Mouse (Mus musculus): ENCODE measurements around the gene Hoxa7. TPM values are rescaled to one million over a fixed set of nuclear protein-coding genes. Genes with fewer than 3 reads are reported as not detected.

Gene Hoxa7
- not detected in 2 replicates for polyA plus RNA-seq (2015; fragmentation: Nextera tagmentation; extraction: Ambion mirVana)

- WGBS: under 1% methylated on average over 46 of the region's 46 CpGs
- Histone ChIP-seq H3K36me3 (ENCODE audit: poor library complexity, severe bottlenecking) (no peaks in the 10 kb centered on the region), H3K9ac (peak within 1 kb of the TSS; percentile 52), H3K4me3 (peak within 1 kb of the TSS; percentile 44), H3K27ac (no peak within 1 kb of the TSS), H3K4me1 (peaks cover 17% of the 10 kb centered on the region), H3K9me3 (replicated peaks) (no peaks in the 10 kb centered on the region), H3K27me3 (peaks cover 100% of the 10 kb centered on the region), H3K4me2 (peak within 1 kb of the TSS; percentile 72)
- peak; percentile 61 for ATAC-seq
Measured at GRCm38 (mm10) chr6:52221337-52221992, at the start of gene Hoxa7. Gene Hoxa7, minus strand, starts transcription at chr6:52221854.

DNA sequence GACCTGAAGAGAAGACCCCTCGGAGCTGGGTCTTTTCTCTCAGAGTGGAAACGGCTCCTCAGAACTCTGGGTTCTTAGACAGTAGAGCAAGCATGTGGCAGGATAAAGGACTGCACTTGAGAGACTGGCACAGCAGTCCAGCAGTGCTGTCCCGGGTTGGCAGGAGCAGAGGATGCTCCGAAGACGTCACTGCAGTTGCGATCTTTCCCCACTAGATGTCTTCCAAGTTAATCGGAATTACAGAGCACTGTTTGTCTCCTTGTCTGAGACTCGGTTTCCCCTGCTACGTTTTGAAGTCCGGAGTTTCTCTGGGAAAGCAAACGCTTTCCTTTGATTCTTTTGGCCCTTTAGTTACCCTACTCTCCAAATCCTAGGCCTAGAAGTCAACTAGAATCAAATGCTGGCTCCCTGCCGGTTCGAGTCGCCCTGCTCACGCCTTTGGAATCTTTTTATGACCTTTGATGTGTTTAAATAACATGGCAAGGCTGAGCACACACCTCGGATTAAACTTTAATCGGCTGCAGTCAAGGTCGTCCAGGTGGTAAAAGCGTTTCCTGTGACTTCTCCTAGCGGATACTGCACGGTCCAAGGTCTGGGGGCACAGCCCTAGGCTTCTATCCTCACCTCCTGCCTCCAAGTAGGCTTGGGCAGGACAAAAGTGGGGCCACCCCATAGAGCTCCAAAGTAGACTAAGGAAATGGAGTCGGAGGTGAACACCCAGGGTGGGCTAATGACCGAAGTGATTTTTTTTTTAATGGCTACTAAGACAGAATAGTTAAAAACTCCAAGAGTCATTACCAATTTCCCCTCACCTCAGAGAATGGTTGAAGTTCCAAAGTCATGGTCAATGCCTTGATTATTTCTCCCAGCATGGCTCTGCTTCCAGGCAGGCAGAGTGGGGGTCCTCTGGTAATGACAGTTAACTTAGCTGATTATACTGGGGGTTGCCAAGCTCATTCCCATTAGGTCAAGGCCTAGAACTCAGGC, 49.1 kb upstream of the Hoxa7 start:
- Histone ChIP-seq H3K27ac (no peak overlapping the region), H3K4me1 (no peaks in the 10 kb centered on the region), H3K27me3 (peaks cover 97% of the 10 kb centered on the region), H3K4me2 (no peak overlapping the region), H3K4me3 (no peak overlapping the region), H3K9ac (no peak overlapping the region), H3K36me3 (ENCODE audit: poor library complexity, severe bottlenecking) (no peaks in the 10 kb centered on the region), H3K9me3 (replicated peaks) (no peaks in the 10 kb centered on the region)
- ATAC-seq: peak; percentile 68; the same call in 1 of the 2 replicates
- WGBS: 5% methylated on average over 23 of the region's 23 CpGs

DNA sequence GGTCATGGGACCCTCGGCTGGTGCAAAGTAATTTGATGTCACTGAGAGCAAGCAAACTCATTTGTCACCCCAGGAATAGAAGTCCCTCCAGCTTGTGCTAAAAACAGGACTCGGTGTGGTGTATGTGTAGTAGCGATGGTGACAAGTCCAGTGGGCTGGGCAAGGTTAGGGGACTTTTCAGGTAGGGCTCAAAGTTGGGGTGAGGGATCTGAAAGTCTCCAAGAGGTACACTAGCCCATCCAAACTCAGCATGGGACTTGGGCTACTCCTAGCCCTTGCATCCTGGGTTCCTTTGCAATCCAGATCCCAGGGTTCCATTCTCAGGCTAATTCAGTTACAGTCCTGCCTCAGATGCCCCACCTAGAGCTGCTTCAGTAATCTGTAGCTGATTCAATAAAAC, 47.1 kb upstream of the Hoxa7 start:
- peaks cover 97% of the 10 kb centered on the region for H3K27me3 ChIP-seq
- no peak for ATAC-seq
- no peak overlapping the region for H3K27ac ChIP-seq
- no peaks in the 10 kb centered on the region for H3K36me3 ChIP-seq (ENCODE audit: poor library complexity, severe bottlenecking)
- no peak overlapping the region for H3K4me3 ChIP-seq
- no peak overlapping the region for H3K4me2 ChIP-seq
- H3K4me1 ChIP-seq: no peaks in the 10 kb centered on the region
- H3K9ac ChIP-seq: no peak overlapping the region
- 4% methylated on average over 3 of the region's 3 CpGs for WGBS
- no peaks in the 10 kb centered on the region for H3K9me3 ChIP-seq (replicated peaks)

DNA sequence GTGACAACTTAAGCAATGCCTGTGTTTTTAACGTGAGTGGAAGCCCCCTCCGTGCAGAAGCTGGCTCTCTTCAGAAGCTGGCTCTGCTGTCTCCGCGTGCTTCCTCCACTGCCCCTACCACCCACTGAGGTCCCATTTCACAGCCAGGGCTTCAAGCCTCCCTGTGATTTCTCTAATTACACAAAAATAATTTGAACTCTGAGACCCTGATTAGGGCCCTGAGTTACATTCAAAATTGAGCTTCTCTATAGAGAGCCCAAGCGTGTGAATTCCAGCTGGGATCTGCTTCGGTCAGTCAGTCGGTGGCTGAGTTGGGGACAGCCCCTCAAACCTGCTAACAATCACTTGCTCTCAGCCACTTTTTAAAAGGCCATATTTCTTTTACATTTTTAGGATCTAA, 46.7 kb upstream of the Hoxa7 start:
- Histone ChIP-seq H3K9ac (no peak overlapping the region), H3K4me3 (no peak overlapping the region), H3K4me1 (no peaks in the 10 kb centered on the region), H3K27me3 (peaks cover 97% of the 10 kb centered on the region), H3K4me2 (no peak overlapping the region), H3K9me3 (replicated peaks) (no peaks in the 10 kb centered on the region), H3K27ac (no peak overlapping the region), H3K36me3 (ENCODE audit: poor library complexity, severe bottlenecking) (no peaks in the 10 kb centered on the region)
- 1% methylated on average over 7 of the region's 7 CpGs for WGBS
- no peak for ATAC-seq

GRCm38 (mm10) chr6:52267691-52268090, 46.0 kb upstream of the Hoxa7 start:
- H3K27ac ChIP-seq: no peak overlapping the region
- no peaks in the 10 kb centered on the region for H3K36me3 ChIP-seq (ENCODE audit: poor library complexity, severe bottlenecking)
- no peak overlapping the region for H3K4me2 ChIP-seq
- ATAC-seq: no peak
- H3K9me3 ChIP-seq (replicated peaks): no peaks in the 10 kb centered on the region
- no peaks in the 10 kb centered on the region for H3K4me1 ChIP-seq
- 4% methylated on average over 3 of the region's 3 CpGs for WGBS
- H3K27me3 ChIP-seq: peaks cover 97% of the 10 kb centered on the region
- no peak overlapping the region for H3K9ac ChIP-seq
- H3K4me3 ChIP-seq: no peak overlapping the region

DNA sequence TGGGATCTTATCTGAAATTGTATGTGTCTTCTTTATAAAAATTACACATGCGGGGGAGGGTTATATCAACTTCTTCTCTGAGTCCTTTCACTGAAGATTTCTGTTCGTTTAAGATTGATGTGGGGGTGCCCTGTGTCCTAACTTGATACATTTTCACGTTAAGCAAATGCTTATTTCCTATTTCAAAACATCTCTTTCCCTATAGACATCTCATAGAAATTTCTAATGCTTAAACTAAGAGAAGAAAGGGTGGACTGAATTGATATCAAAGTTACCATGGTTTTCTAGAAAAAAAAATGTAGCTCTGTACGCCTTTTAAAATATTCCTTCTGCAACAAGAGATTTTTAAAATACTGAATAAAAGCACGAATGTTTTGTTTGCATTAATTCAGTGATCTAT, 45.6 kb upstream of the Hoxa7 start:
- no peak overlapping the region for H3K9ac ChIP-seq
- no peaks in the 10 kb centered on the region for H3K36me3 ChIP-seq (ENCODE audit: poor library complexity, severe bottlenecking)
- no peak for ATAC-seq
- H3K27ac ChIP-seq: no peak overlapping the region
- 16% methylated on average over 5 of the region's 5 CpGs for WGBS
- H3K4me2 ChIP-seq: no peak overlapping the region
- peaks cover 97% of the 10 kb centered on the region for H3K27me3 ChIP-seq
- no peaks in the 10 kb centered on the region for H3K9me3 ChIP-seq (replicated peaks)
- no peak overlapping the region for H3K4me3 ChIP-seq
- no peaks in the 10 kb centered on the region for H3K4me1 ChIP-seq

DNA sequence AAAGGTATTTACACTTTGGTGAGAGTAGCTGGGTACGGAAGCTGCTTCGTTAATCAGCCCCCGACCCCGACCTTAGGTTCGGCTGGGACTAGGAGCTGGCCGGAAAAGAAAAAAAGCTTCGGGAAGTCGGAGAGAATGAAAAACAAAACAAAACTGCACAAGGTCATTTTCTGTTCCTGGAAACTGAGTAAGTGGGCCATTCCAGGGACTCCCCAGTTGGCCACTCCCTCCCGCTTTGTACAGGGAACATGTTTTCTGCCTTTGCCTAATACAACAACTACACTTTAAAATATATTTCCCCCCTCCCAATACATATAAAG, 45.0 kb upstream of the Hoxa7 start:
- 1% methylated on average over 9 of the region's 9 CpGs for WGBS
- ATAC-seq: no peak
- Histone ChIP-seq H3K9ac (no peak overlapping the region), H3K4me1 (no peaks in the 10 kb centered on the region), H3K4me3 (no peak overlapping the region), H3K36me3 (ENCODE audit: poor library complexity, severe bottlenecking) (no peaks in the 10 kb centered on the region), H3K9me3 (replicated peaks) (no peaks in the 10 kb centered on the region), H3K4me2 (no peak overlapping the region), H3K27me3 (peaks cover 98% of the 10 kb centered on the region), H3K27ac (no peak overlapping the region)

- Histone ChIP-seq H3K27me3 (peaks cover 98% of the 10 kb centered on the region), H3K4me1 (0 out of 2 replicates have a peak, but pooled peaks cover under 1% of the 10 kb centered on the region), H3K4me3 (no peak overlapping the region), H3K9ac (no peak overlapping the region), H3K4me2 (no peak overlapping the region), H3K36me3 (ENCODE audit: poor library complexity, severe bottlenecking) (no peaks in the 10 kb centered on the region), H3K27ac (no peak overlapping the region), H3K9me3 (replicated peaks) (no peaks in the 10 kb centered on the region)
- no peak for ATAC-seq
- 1% methylated on average over 19 of the region's 19 CpGs for WGBS
Measured at GRCm38 (mm10) chr6:52265913-52266665, 44.4 kb upstream of the Hoxa7 start.

DNA sequence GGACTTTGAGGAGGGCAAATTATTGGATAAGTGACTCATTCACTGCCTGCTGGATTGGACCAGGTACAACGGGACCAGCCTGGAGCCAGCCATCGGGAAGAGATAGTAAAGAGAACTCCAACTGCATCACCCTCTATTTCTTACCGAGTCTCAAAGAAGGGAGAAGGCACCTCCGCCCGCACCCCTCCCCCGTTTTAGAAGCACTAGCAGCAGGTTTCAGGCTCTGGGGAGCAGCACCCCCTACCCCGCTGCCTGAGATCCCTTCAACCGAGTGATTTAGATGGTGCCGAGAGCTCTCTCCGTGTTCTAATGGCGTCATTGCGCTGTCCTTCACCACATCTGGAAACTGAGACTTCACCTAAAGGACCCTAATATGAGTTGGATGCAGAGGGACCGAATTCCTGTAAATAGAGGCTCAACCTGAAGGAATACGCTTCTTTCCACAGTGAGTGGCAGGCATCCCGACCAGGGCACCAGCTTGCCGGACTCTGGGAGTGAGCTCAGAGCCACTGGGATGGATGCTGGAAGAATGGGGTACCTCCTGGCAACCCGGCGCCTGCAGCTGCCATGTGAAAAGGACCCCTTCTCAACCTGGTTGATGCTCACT, 43.8 kb upstream of the Hoxa7 start:
- 1% methylated on average over 18 of the region's 18 CpGs for WGBS
- no peaks in the 10 kb centered on the region for H3K36me3 ChIP-seq (ENCODE audit: poor library complexity, severe bottlenecking)
- H3K27me3 ChIP-seq: peaks cover 97% of the 10 kb centered on the region
- H3K9ac ChIP-seq: no peak overlapping the region
- no peak for ATAC-seq
- H3K4me3 ChIP-seq: no peak overlapping the region
- H3K9me3 ChIP-seq (replicated peaks): no peaks in the 10 kb centered on the region
- H3K4me1 ChIP-seq: peaks cover 6% of the 10 kb centered on the region; the same call in 1 of the 2 replicates
- H3K27ac ChIP-seq: no peak overlapping the region
- no peak overlapping the region for H3K4me2 ChIP-seq

DNA sequence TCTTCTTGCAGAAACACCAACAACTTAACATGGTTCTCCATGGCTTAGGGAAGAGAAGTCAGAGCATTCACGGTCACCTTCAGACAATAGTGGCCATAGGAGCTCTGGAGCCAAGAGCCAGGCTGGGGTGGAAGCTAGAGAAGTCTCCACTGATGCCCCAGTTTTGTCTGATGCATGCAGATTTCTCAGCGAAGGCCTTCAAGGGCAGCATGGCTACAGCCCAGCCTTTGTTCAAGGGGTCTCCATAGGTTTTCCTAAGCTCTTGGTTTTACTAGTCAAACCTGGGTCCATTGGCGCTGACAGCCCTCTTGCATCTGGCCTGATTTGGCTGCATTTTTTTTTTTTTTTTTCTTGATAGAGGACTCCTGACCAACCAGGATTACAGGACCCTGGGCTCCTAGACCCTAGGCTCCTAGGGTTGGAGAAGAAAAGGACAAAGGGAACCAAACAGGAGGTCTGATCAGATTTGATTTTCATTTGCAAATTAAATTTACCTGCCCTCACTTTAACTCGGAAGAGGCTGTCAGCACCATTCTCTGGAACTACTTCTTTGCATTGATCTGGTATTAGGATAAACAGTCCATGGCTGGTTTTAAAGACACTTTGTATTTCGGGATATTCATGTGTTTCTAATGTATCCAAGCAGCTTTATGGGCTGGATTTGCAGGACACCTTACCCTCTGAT, 42.6 kb upstream of the Hoxa7 start:
- ATAC-seq: no peak
- H3K4me2 ChIP-seq: no peak overlapping the region
- H3K9me3 ChIP-seq (replicated peaks): no peaks in the 10 kb centered on the region
- H3K4me1 ChIP-seq: peaks cover 10% of the 10 kb centered on the region; the same call in 1 of the 2 replicates
- no peak overlapping the region for H3K4me3 ChIP-seq
- WGBS: 2% methylated on average over 5 of the region's 5 CpGs
- H3K27me3 ChIP-seq: peaks cover 96% of the 10 kb centered on the region
- no peak overlapping the region for H3K9ac ChIP-seq
- no peaks in the 10 kb centered on the region for H3K36me3 ChIP-seq (ENCODE audit: poor library complexity, severe bottlenecking)
- no peak overlapping the region for H3K27ac ChIP-seq

- Histone ChIP-seq H3K4me3 (no peak overlapping the region), H3K4me2 (no peak overlapping the region), H3K4me1 (peaks cover 10% of the 10 kb centered on the region; the same call in 1 of the 2 replicates), H3K27me3 (peaks cover 96% of the 10 kb centered on the region), H3K9ac (no peak overlapping the region), H3K27ac (no peak overlapping the region), H3K9me3 (replicated peaks) (no peaks in the 10 kb centered on the region), H3K36me3 (ENCODE audit: poor library complexity, severe bottlenecking) (no peaks in the 10 kb centered on the region)
- 4% methylated on average over 6 of the region's 6 CpGs for WGBS
- ATAC-seq: no peak
Measured at GRCm38 (mm10) chr6:52263321-52263585, 41.6 kb upstream of the Hoxa7 start.

Data from forebrain, embryonic 13.5 days (tissue).